Comparison of ENCODE assay signal across 8 mouse cellular contexts in genomic region chr4:80864511-80864922, GRCm38 (mm10). TPM values are rescaled to one million over a fixed set of nuclear protein-coding genes. Genes with fewer than 3 reads are reported as not detected.
DNase-seq lines count a peak whose midpoint lies in the region; ATAC-seq and TF ChIP-seq lines count a peak whose summit lies in the region.

No protein-coding gene starts in this region.

- no peak for TF ChIP-seq CTCF in gastrocnemius, adult 2 months (IDR thresholded peaks at IDR 0.05)
- TF ChIP-seq CTCF in layer of hippocampus, adult 2 months (conservative IDR thresholded peaks at IDR 0.05) = no peak; the same call in 1 of the 2 replicates

- peak overlapping the region; percentile 60 for H3K4me3 ChIP-seq in gastrocnemius, adult 2 months
- peak overlapping the region; percentile 51 for H3K4me3 ChIP-seq in layer of hippocampus, adult 2 months
- H3K4me3 ChIP-seq in liver, embryonic 16.5 days (ENCODE audit: low read depth, low read length) = peak overlapping the region; percentile 8; the same call in 1 of the 2 replicates

- H3K4me1 ChIP-seq in liver, embryonic 16.5 days (ENCODE audit: control insufficient read depth, low read depth, low read length) = no peaks in the 10 kb centered on the region

- no peak overlapping the region for H3K27ac ChIP-seq in gastrocnemius, adult 2 months
- peak overlapping the region; percentile 92 for H3K27ac ChIP-seq in layer of hippocampus, adult 2 months
- no peak overlapping the region for H3K27ac ChIP-seq in liver, embryonic 16.5 days (ENCODE audit: low read length)

- H3K9me3 ChIP-seq in liver, embryonic 16.5 days (replicated peaks; ENCODE audit: control insufficient read depth, low read length) = no peaks in the 10 kb centered on the region

- WGBS in liver, embryonic 16.5 days (ENCODE audit: insufficient replicate concordance) = 3% methylated on average over 17 of the region's 17 CpGs

- intact Hi-C loops in gastrocnemius, adult 2 months (cut with DNase I) = no loop called here

- no peak overlapping the region for H3K9ac ChIP-seq in liver, embryonic 16.5 days (ENCODE audit: low read depth, low read length)

- H3K27me3 ChIP-seq in liver, embryonic 16.5 days (ENCODE audit: control insufficient read depth, insufficient read depth, low read depth, low read length) = no peaks in the 10 kb centered on the region

- no peak for ATAC-seq in liver, embryonic 16.5 days (ENCODE audit: low read depth)

- no peaks in the 10 kb centered on the region for H3K36me3 ChIP-seq in liver, embryonic 16.5 days (ENCODE audit: control insufficient read depth, insufficient read depth)

- peak; percentile 32 for DNase-seq in gastrocnemius, adult 2 months
- DNase-seq in gastrocnemius, adult 8-10 months (ENCODE audit: low spot score in 2 of 2) = no peak
- peak; percentile 45 to 67 for DNase-seq in cerebellum, postnatal 4 days (ENCODE audit: low spot score in 2 of 2)
- DNase-seq in gastrocnemius, postnatal 25 days = peak; percentile 9
- DNase-seq in layer of hippocampus, adult 2 months (ENCODE audit: low spot score in 2 of 2) = peak; percentile 67 to 69
- DNase-seq in retina, postnatal 7 days (ENCODE audit: low read depth, low spot score) = peak; percentile 16
- no peak for DNase-seq in urinary bladder, adult 2 months (ENCODE audit: low spot score)

- H3K4me2 ChIP-seq in liver, embryonic 16.5 days (ENCODE audit: low read depth, low read length) = 0 out of 2 replicates have a peak overlapping the region, but pooled peaks have one; percentile 9

RNA-seq across cellular contexts. Expression of gene Tyrp1, which starts 30.6 kb away (rescaled TPM):
- not detected for total RNA-seq in gastrocnemius, adult 2 months (2021)
- not detected for total RNA-seq in gastrocnemius, adult 8-10 months (2022)
- total RNA-seq in gastrocnemius, postnatal 25 days (2021) = not detected
- total RNA-seq in layer of hippocampus, adult 2 months (2021) = under 1 TPM in 1 of 2 experiments, not detected in 1; 0.54 TPM
- polyA plus RNA-seq in liver, embryonic 16.5 days (2015; fragmentation: Nextera tagmentation; extraction: Ambion mirVana) = not detected in 2 replicates
- 0.03 TPM in 1 of 2 replicates, not detected in the other for polyA plus RNA-seq in urinary bladder, adult 2 months (2012; rRNA removed)

RNA-seq across cellular contexts. Expression of gene Lurap1l, which starts 45.9 kb away (rescaled TPM):
- total RNA-seq in gastrocnemius, adult 2 months (2021) = 1 to 10 TPM in 1 of 2 experiments, under 1 TPM in 1; 0.97 to 1.3 TPM
- under 1 TPM; 0.60 to 0.64 (median 0.62) TPM for total RNA-seq in gastrocnemius, adult 8-10 months (2022)
- 1 to 10 TPM; 1.7 to 2.0 TPM for total RNA-seq in gastrocnemius, postnatal 25 days (2021)
- 10 to 100 TPM; 31.1 to 34.2 TPM for total RNA-seq in layer of hippocampus, adult 2 months (2021)
- polyA plus RNA-seq in liver, embryonic 16.5 days (2015; fragmentation: Nextera tagmentation; extraction: Ambion mirVana) = 4.7 and 5.7 TPM in 2 replicates
- polyA plus RNA-seq in urinary bladder, adult 2 months (2012; rRNA removed) = 29.9 and 31.4 TPM in 2 replicates

Comparison
In these comparisons a context has a peak if more than half of its experiments do, and no peak if none do; other contexts are left out.
1. DNase-seq: peak in gastrocnemius, adult 2 months (single experiment), cerebellum, postnatal 4 days (2 of 2), gastrocnemius, postnatal 25 days (single experiment), layer of hippocampus, adult 2 months (2 of 2) and retina, postnatal 7 days (single experiment); none in gastrocnemius, adult 8-10 months (0 of 2) and urinary bladder, adult 2 months (single experiment).
2. H3K4me3 ChIP-seq: peak in every context shown above with its lines; median percentile 60 in gastrocnemius, adult 2 months; 51 in layer of hippocampus, adult 2 months; 8 in liver, embryonic 16.5 days.
3. RNA of gene Lurap1l, which starts 45.9 kb away (total RNA-seq): 31.1 to 34.2 TPM in layer of hippocampus, adult 2 months; 1.7 to 2.0 TPM in gastrocnemius, postnatal 25 days, 0.97 to 1.3 TPM in gastrocnemius, adult 2 months and 0.60 to 0.64 TPM in gastrocnemius, adult 8-10 months; every median in the first group is over 10 times any median in the second.